Mouse (Mus musculus): Measurements from ENCODE around the gene Pf4.

- TF ChIP-seq CTCF (IDR thresholded peaks at IDR 0.05) (no peak), EP300 (IDR thresholded peaks at IDR 0.05) (peak; percentile 19; the same call in 1 of the 2 replicates)
Observed at GRCm38 (mm10) chr5:90753934-90754333, 18.3 kb upstream of the Pf4 start.

Data from lung, postnatal 0 days (tissue).